Mouse (Mus musculus) CH12F3 (cell line): ENCODE results near the gene Hoxc5.

ENCODE experiments used
- in situ Hi-C: fragments of 300-500 bp; cut with MboI; formaldehyde crosslinking; loops from 2 replicates; pipeline ENCODE4 v1.14.3; 2020; ENCODE audit warnings: low sequenced_read_pairs

The Hoxc5 gene

DNA sequence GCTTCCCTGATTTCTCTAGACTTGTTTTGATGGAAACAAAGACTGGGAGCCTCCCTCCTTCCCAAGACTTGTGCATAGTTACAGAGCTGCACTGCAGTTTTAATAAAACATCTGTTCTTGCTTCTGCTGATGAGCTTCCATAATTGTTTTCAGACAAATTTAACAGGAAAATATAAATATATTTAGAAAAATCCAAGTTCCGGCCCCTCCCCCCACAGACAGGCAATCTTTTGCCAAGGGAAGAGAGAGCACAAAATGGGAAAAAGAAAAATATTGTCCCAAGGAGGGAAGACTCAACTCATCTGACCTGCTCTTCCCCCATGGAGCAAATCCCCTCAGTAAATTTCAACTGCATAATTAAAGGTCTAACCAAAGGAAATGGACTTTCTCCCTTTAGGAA lies 39.1 kb downstream of the Hoxc5 start:
- in situ Hi-C loops = no loop called here

DNA sequence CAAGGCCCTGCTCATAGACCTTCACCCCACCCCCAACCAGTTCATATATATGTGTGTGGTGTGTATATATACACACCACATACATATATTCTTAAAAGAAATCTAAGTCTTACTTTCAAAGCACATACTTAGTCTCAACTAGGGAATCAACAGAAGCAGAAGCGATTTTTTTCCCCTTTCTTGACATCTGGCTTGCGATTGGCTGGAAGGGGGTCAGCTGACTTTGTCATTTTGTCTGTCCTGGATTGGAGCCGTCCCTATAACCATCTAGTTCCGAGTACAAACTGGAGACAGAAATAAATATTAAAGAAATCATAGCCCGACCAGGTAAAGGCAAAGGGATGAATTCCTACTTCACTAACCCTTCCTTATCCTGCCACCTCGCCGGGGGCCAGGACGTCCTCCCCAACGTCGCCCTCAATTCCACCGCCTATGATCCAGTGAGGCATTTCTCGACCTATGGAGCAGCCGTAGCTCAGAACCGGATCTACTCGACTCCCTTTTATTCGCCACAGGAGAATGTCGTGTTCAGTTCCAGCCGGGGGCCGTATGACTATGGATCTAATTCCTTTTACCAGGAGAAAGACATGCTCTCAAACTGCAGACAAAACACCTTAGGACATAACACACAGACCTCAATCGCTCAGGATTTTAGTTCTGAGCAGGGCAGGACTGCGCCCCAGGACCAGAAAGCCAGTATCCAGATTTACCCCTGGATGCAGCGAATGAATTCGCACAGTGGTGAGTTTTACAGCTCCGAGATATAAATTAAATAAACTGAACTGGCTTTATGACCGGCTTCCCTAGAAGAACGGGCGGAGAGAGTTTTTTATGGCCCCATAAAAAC lies 42.2 kb downstream of the Hoxc5 start:
- in situ Hi-C loops = no loop called here

DNA sequence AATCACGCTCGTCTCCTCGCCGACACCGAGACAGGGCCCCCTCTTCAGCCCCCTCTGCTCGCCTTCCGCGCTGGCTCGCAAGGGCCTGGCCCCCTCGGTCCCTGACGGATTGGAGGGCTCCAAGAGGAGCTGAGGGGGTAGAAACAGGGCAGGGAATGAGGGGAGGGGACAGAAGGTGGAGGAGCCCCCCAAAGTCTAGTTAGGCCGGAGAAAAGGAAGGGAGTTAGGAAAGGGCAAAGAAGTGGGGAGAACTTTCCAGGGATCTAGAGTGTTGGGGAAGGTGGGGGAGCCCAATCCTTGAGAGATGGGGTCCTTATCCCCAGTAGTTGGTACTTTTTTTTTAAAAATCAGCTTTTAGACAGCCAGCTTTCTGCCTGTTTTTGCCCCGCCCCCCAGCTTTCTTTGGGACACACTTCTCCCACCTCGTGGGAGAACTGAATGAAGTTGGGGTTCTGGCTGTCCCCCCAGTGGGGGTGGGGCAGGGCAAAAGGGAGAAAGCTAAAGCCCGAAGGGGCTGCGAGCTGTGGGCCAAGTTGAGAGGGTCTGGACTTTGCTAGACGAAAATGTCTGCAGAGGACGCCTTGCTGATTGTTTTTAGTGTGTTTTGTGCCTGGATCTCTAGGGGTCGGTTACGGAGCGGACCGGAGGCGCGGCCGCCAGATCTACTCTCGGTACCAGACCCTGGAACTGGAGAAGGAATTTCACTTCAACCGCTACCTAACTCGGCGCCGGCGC lies 43.0 kb downstream of the Hoxc5 start:
- in situ Hi-C loops = no loop called here

DNA sequence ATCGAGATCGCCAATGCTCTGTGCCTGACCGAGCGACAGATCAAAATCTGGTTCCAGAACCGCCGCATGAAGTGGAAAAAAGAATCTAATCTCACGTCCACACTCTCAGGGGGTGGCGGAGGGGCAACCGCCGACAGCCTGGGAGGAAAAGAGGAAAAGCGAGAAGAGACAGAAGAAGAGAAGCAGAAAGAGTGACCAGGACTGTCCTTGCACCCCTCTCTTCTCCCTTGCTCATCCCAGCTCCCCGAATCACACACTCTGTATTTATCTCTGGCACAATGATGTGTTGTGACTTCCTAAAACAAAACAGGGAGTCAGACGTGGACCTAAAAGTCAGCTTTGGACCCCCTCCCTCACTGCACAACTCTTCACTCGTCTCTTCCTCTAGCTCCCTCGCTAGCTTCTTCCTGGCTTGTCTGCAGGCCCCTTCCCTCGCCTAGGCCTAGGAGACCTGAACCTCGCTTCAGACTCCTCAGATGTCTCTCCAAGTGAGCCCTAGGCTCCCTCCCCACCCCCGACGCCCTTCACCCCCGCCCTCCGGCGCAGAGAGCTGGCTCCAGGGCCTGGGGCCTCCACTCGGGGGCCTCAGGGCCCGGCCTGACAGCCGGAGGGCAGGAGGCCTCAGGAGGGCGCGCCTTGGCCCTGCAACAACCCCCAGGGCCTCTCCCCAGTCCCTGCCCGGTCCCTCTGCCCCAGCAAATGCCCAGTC lies 43.8 kb downstream of the Hoxc5 start:
- in situ Hi-C loops = no loop called here

DNA sequence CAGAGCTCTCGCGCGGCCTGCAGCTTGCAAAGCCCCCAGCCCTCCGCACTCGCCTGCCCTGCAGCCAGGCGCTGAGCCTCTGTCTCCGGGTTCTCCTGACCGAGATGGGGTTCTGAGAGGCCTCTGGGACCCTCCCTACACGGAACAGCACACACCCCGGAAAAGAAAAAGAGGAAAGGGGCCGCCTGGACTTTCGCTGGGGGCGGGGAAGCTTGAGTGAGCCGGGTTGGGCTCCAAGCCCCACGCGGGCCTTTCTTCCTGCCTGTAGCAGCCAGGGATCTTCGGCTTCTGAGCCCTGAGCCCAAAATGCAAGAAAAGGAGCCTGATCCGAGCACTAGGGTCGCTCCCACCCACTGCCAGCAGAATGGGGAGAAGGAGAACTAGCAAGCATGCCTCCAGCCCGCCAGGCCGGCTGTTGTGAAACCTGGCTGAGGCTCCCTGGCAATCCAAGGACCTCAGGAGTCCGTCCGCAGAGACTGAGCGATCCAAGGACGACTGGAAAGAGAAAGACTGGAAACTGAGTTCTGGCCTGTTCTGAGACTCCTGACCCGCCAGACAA lies 44.8 kb downstream of the Hoxc5 start:
- in situ Hi-C loops = no loop called here

DNA sequence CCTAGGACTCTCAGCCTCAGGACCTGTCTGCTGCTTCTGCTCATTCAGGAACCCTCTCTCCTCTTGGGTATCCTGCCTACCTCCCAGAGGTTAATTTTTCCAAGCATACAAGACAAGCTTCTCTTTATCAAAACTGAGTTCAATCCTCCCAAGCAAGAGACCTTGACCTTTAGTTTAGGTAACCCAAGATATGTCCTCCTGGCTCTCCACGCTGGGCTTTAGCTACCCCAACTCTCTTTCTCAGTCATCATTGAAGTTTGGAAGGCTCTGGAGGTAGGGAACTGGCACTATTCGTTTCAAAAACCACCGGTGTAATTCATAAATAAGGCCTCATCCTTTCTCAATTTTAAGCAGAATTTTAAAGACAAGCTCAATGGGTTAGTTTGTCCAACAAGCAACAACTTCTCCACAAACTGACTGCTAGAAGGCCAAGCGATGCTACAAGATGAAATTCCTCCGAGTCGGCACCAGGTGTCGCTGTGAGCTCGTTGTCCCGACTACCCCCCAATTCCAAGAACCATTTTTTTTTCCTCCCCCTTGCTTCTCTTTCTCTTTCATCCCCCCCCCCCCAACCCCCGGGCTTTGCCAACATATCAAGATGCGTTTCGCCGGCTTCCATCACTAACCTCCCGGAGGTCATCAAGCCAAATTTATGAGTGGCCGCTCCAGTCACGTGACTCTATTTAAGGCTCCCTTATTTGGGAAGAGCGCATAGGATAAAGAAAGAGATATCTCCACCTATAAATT lies 46.2 kb downstream of the Hoxc5 start:
- in situ Hi-C loops = no loop called here

DNA sequence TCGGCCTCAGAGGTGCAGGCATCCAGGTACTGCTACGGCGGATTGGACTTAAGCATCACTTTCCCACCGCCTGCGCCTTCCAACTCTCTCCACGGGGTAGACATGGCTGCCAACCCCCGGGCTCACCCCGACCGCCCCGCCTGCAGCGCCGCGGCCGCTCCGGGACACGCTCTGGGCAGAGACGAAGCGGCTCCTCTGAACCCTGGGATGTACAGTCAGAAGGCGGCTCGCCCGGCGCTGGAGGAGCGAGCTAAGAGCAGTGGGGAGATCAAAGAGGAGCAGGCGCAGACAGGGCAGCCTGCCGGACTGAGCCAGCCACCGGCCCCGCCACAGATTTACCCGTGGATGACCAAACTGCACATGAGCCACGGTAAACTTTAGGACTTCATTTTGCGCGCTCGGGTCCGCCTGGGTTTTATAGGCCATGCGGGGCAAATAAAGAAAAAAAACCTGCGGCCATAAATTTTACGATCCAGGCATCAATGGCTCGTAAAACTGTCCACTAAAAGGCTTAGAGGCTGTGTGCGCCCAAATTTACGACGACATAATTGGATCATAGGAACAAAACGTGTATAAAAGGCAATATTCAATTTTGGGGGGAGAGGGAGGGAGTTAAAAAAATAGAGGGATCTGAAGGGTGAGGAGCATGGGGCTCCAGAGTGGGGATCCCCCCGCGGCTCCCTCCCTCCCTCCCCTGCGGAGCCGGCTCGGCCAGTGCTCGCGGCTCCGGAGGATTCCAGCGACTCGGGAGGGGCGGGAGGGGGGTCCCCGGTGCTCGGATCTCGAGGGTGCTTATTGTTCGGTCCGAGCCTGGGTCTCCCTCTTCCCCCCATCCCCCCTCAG lies 47.1 kb downstream of the Hoxc5 start:
- in situ Hi-C loops = no loop called here

DNA sequence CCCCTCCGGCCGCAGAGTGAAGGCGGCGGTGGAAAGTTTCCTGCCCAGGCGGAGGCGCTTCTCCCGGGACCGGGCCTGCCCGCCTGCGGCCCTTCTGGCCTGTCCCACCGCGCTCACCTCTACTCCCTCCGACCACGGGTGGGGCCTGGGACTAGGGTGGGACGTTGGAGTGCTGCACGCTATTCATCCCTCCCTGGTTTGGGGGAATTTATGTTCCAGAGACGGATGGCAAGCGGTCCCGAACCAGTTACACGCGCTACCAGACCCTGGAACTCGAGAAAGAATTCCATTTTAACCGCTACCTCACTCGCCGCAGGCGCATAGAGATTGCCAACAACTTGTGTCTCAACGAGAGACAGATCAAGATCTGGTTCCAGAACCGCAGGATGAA lies 47.8 kb downstream of the Hoxc5 start:
- in situ Hi-C loops = no loop called here

DNA sequence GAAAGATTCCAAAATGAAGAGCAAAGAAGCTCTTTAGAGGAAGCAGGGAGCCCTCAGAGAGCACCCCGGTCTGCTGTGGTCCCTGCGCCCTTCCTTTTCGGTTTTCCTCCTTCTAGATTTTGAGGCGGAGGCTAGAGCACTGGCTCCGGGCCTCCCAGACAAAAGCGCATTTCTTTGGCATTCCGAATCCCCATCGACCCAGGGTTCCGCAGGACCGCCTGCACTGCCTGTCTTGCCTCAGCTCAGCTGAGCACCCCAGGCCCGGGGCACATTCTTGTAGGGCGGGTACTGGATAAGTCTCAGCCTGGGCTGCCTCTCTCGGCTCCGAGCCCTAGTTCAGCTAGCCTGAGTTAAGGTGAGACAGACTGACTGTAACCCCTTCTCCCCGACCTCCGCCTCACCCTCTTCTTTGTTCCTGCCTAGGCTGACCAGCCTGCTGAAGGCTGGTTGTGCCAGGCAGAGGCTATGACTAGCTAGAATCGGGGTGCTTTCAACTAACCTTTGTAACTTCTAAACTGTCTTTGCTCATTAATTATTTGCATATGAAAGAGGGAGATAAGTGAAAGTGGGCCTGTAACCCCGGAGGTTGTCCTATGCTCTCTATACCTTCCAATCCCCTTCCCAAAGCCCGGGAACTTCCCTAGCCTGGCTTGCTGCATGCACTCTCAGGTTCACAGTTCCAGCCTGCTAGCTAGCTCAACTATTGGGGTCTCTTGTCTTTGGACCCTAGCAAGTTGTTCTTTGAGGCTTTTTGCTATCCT lies 48.3 kb downstream of the Hoxc5 start:
- in situ Hi-C loops = no loop called here

DNA sequence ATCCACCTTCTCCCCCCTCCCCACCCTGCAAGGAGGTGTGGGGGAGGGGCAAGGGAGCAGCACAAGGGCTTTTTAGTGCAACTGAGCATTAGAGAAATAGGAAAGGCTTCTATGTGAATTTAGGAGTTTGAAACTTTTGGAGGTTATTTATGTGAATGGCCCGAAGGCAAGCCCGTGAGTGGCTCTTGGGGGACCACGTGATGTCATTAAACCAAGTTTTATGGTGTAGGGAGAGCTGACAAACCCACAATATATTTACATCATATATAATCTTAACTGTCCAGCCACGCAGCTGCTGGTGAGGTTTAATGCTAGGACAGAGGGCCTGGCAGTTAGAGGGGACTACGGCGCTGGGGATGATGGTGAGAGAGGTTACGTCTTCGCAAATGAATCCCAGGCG lies 51.4 kb downstream of the Hoxc5 start, which contains the start of gene Hoxc4:
Gene Hoxc4, plus strand, starts transcription at position 299 of the 400 bp plus-strand sequence.
- in situ Hi-C loops = no loop called here

DNA sequence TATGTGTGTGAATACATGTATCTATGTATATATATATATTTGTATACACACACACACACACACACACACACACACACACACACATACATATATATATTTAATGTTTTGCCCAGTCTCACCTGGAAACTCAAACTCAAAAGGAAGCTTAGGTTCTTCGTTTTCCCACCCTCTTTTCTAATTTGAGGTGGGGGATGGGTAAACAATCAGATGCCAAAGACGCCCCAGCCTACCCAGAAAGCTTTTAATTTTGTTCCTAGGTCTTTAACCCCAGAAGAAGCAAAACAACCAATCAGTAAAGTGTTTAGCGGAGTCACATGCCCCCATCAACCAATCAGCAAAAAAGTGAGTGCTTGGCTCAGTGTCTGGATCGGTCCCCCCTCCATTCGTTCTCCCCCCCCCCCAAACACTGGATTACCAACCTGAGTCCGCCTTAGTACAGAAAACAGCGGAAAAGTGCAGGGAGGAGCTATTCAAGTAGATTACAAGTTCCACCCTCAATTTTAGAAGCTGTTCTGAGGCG lies 53.7 kb downstream of the Hoxc5 start:
- in situ Hi-C loops = no loop called here

DNA sequence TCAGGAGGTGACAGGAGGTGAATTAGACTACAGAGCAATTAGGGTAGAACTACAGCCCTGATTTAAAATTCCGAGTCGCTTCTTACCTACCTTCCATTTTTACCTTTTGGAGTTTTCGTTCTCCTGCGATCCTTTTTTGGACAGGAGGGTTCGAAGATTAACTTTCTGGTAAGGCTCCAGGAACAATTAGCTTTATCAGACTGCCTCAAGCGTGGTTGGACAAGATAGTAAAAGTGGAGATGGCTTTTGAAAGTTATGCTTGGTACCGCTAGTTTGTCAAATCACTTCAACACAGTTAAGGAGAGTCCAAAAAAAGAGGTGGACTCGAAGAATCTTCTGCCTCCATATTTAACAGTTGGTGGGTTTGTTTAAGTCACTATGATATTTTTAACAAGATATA lies 54.3 kb downstream of the Hoxc5 start:
- in situ Hi-C loops = no loop called here

DNA sequence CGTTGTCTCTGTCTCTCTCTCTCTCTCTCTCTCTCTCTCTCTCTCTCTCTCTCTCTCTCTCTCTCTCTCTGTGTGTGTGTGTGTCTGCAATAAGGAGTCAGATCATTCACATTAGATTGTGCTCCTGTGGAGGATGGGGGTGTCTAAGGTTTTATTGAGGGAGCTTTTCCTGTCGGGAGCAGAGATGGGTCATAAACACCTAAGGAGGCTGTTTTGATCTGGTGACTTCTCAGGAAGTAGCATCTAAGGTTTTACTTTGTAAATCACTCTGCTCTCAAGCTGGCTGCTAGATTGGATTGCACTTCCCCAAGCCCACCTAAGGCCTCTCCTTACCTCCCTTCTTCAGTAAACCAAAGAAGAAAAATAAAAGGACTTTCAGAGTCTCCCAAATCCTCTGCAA lies 56.9 kb downstream of the Hoxc5 start:
- in situ Hi-C loops = no loop called here

DNA sequence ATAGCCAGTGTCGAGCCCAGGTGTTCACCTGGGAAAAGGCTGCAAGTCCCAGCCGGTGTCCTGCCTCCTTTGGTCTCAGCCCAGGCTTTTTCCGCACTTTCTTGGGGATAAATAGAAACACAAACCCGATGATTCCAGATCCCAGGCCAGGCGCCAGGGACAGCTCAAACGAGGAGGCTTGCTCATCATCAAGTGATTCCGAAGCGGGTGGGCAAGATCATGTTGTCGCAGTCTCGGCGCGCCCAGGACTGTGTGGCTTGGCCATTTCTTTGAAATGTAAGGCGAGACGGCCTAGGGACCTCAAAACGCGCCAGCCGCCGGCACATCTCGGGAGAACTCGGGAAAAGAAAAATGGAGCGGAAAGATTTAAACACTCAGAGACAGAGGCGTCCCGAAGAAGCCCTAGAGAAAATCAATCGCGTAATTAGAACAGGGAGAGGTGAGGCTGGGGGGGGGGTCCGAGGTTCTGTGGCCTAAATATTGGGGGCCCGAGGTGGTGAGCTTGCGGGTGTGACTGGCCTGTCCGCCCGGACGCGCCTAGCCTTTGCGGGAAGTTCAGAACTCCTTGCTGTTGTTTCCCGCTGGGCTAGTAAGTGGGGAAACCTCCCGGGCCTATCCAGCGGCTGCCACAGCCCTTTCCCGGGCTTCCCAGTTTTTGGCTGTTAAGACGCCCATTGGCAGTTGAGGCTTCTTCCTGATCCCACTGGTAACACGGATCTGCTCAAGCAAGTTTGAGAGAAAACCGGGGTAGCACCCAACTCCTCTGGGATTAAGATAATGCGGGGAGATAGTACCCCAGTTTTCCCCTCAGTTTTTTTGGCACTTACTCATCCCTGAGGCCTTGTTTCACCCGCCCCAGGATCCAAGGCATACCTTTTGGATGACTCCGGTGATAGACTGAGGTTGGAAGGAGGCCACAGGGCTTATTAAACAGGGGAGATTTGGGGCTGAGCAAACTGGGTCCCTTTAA lies 60.3 kb downstream of the Hoxc5 start:
- in situ Hi-C loops = no loop called here

DNA sequence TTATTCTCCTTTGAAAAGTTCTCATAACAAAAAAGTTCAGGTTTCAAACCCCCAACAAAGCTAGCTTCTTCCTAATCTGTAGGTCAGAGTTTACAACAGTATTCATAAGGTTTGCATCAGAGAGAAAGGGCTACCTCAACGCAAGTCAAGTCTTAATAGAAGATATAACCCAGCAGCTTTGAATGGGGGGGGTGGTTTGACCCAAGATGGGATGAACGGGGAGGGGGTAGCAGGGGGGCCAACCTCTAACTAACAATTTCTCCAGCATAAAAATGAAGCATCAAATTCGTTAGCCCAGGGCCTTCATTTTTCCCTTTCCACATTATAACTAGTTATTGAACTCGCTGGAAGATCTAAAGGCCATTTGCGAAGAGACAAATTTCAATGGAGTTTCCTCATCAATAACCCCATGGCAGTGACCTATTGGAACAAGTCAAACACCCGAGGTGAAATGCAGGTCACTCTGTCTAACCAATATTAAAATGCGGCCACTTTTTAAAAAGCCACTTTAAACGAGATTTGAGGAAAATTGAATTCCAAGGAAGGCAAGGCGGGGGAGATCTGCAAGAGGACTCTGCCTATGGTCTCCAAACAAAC lies 61.8 kb downstream of the Hoxc5 start:
- in situ Hi-C loops = no loop called here

DNA sequence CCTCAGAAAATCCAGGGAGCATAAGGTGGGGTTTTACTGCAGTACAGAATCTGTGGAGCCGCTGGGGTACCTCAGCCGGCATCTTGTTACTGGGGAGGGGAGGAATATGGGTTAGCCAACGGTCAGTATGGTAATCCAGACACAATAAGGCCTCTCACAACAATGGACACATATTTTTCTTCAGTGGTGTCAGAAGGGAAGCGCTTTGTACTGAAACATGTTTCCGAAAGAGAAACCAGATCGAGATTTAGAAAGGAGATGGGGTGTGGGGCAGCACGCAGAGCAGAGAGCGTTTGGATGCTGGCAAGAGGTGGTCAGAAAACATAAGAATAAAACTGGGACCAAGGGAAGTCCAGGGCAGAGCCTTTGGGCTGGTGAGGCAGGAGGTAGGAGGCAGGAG lies 62.9 kb downstream of the Hoxc5 start:
- in situ Hi-C loops = no loop called here

DNA sequence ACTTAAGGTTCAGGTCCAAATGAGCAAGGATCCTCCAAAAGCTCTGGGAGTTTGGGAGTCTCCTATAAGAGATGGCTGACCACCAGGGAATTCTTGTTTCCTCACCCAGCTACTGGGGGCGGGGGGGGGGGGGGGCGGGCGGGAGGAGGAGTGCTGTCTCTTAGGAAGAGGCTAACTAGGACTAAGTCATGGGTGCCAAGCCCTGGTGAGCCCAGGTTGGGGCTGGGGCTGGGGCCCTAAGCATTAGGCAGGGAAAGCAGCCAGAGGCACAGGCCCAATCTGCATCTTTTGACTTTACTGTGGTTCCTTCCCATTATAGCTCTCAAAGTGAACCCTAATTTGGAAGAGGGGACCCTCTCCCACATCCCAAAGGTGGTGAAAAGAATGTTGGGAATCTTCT lies 64.9 kb downstream of the Hoxc5 start:
- in situ Hi-C loops = no loop called here
